Mouse (Mus musculus): ENCODE data around the gene Ablim2.

Gene Ablim2

GRCm38 (mm10) chr5:35770246-35770645 lies 12.6 kb downstream of the Ablim2 start:
- no peak for DNase-seq (ENCODE audit: low spot score in 2 of 2)

DNA sequence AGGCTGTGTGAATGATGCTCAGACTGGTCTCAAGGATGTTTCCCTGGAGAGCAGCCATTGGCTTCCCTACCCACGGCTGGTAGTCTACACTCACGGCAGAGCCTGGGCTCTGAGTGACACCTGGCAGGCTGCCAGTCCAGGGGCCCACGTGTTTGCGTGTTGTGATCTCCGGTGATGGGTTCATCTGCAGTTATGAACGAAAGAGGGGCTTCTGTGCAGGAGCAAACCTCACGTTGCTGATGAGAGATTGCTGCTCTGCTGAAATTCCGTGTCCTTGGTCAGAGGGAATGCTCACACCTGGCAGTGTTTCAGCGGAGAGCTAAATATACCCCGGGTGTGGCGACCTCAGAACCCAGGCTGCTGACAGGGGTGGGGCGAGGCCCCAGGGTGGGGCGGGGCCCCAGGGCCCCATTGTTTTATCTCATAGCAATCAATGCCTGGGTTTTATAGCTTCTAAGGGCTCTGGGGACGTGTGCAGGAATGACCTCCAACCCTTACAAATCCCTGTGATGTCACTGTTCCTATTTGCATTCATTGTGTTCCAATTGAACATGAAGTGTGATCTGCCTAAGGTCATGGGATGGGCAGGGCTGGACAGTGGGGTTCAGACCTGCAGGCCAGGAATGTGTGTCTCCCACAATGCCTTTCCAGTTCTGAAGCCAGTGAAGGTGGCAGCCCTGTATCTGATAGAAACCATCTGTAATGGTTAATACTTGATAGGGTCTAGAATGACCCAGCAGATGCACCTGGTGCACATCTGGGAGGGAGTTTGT lies 13.4 kb downstream of the Ablim2 start:
- DNase-seq (ENCODE audit: low spot score in 2 of 2) = no peak

DNA sequence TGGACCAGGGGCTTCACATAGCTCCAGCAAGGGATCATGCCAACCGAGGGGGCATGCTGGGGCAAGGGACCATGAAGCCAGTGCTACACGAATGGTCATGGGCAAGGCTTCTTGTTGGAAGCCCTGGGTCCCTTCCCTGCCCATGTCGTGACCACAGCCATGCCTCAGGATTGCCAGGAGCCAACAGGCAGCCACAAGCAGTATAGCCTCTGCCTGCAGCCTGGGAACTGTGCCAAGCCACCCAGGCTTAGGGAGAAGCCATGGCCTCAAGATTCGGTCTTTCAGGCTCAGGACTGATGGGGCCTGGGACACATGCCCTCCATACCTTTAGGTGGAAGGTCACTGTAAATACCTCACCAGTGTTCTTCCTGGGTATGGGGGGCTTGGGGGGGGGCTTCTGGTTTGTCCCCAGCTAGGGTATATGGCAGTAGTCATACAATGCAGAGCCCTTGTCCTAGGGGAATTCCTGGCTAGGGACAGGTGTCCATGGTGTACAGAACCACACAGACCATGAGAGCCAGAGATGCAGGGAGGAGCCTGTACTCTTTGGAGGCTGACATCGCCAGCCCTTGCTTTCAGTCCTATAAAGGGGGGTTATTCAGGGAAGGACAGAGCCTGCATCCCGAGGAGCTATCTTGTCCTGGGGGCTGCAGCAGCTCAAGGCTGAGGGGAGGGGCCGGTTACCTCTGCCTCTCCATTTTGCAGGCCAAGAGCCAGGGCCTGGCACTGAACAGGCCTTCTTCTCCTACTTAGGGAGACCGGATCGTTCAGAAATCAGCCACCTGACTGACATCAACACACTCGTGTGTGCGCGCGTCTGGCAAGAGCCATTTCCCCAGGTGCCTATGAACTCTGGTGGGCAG lies 15.8 kb downstream of the Ablim2 start:
- no peak for DNase-seq (ENCODE audit: low spot score in 2 of 2)

GRCm38 (mm10) chr5:35774137-35774424 lies 16.4 kb downstream of the Ablim2 start:
- no peak for DNase-seq (ENCODE audit: low spot score in 2 of 2)

GRCm38 (mm10) chr5:35781116-35781515 lies 23.4 kb downstream of the Ablim2 start:
- DNase-seq (ENCODE audit: low spot score in 2 of 2) = no peak

- DNase-seq (ENCODE audit: low spot score in 2 of 2) = no peak
Measured at GRCm38 (mm10) chr5:35782648-35783180, 25.0 kb downstream of the Ablim2 start.

- no peak for DNase-seq (ENCODE audit: low spot score in 2 of 2)
Measured at GRCm38 (mm10) chr5:35785853-35786252, 28.2 kb downstream of the Ablim2 start.

GRCm38 (mm10) chr5:35787847-35788246 lies 30.2 kb downstream of the Ablim2 start:
- no peak for DNase-seq (ENCODE audit: low spot score in 2 of 2)

GRCm38 (mm10) chr5:35788719-35789118 lies 31.0 kb downstream of the Ablim2 start:
- DNase-seq (ENCODE audit: low spot score in 2 of 2) = no peak

DNA sequence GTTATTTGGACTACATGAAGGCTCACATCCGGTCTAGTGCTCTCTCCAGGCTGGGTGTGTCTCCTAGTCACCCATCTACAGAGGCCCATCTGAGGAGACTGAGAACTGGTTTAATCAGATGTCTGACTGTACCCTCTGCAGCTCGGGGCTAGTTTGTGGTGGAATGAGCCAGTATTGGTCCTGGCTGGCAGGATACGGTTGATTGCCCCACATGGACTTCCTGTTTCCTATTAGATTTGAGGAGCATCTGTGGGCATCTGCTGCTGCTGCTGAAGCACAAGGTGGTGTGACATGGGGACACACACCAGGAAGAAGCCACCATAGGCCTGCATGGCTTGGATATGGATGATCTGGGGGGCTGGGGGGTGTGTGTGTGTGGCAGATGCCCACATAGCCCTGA lies 32.0 kb downstream of the Ablim2 start:
- no peak for DNase-seq (ENCODE audit: low spot score in 2 of 2)

GRCm38 (mm10) chr5:35790387-35791065 lies 32.8 kb downstream of the Ablim2 start:
- DNase-seq (ENCODE audit: low spot score in 2 of 2) = no peak

- DNase-seq (ENCODE audit: low spot score in 2 of 2) = no peak
Measured at GRCm38 (mm10) chr5:35793971-35794370, 36.3 kb downstream of the Ablim2 start.

DNA sequence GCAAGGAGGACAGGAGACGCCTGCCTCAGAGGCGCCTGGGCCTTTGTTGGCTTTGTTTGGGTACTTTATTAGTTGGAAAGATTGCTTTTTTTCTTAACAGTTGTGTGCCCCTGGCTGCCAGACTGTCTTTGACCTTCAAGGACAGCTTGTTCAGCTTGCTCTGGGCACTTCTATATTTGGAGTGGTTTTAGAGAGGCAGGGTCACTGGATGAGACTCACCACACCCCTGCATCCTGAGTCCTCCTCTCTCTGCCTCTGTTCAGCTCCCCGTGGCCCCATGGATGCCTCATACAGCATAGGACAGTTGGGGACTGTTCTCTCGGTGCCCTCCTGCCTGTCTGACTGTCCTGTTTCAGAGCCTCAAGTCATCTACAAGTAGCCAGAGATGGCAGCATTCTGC lies 37.3 kb downstream of the Ablim2 start:
- no peak for DNase-seq (ENCODE audit: low spot score in 2 of 2)

GRCm38 (mm10) chr5:35795481-35796048 lies 37.9 kb downstream of the Ablim2 start:
- peak in 1 of 2 experiments; percentile 58 for DNase-seq (ENCODE audit: low spot score in 2 of 2)

- DNase-seq (ENCODE audit: low spot score in 2 of 2) = no peak
Measured at GRCm38 (mm10) chr5:35796136-35796535, 38.5 kb downstream of the Ablim2 start.

- no peak for DNase-seq (ENCODE audit: low spot score in 2 of 2)
Measured at GRCm38 (mm10) chr5:35799090-35799489, 41.4 kb downstream of the Ablim2 start.

DNA sequence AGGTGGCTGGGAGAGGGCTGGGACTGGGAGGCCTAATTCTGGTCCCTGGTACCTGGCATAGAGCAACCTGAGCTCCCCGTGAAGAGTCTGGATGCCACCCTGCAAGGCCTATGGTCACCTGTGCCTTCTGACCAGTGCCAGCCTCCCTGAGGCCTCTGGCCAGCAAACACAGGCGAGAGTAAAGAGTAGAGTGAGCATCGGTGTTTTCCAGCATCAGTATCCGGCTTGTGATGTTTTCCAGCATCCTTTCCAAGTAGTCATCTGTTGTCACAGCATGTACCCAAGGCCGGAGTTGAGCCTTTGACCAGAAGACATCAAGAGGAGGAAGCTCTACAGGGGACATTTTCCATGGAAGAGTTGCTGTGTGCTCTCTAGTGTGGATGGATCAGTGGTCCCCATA lies 45.7 kb downstream of the Ablim2 start:
- no peak for DNase-seq (ENCODE audit: low spot score in 2 of 2)

- no peak for DNase-seq (ENCODE audit: low spot score in 2 of 2)
Measured at GRCm38 (mm10) chr5:35804685-35805084, 47.0 kb downstream of the Ablim2 start.

DNA sequence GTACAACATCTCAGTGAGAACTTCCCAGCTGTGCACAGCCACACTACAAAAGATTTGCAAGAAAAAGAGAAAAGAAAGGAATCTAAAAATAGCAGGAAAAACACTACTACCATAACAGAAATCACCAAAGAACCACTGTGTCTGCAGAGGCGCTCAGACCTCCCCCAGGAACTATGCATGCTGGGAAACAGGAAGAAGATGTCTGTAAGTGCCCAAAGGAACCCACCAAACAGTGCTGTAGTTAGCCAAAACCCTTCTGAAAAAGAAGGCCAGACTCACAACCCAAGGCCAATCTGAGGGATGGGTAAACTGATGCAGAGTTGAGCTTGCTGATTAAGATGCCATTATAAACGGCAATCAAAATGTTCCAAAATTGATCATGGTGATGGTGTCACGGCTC lies 47.5 kb downstream of the Ablim2 start:
- DNase-seq (ENCODE audit: low spot score in 2 of 2) = no peak

DNA sequence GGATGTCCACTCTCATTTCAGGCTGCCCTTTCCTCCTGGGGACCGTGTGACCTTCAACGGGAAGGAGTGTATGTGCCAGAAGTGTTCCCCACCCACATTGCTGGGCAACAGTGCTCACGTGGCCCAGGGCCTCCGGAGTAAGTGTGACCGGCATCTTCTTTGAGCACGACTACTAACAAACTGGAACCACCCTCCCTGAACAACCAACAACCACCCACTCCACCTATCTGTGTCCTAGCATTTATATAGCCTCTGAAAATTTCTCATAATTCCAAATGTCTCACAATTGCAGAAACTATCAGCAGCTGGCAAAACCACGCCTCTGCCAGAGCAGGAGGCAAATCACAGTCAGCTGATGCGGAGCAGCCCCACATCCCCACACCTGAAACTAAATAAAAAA lies 49.3 kb downstream of the Ablim2 start:
- no peak for DNase-seq (ENCODE audit: low spot score in 2 of 2)

- no peak for DNase-seq (ENCODE audit: low spot score in 2 of 2)
Measured at GRCm38 (mm10) chr5:35810526-35810925, 52.8 kb downstream of the Ablim2 start.
